Mouse (Mus musculus) heart, adult 18-20 months (tissue): Measurements from ENCODE around the gene Ptpa. TPM values are rescaled to one million over a fixed set of nuclear protein-coding genes. Genes with fewer than 3 reads are reported as not detected.
"Not testable (repeated sequence)": the region's sequence is repeated elsewhere in the genome, so short reads cannot be mapped to it uniquely, and the experiment has no call there.

ENCODE experiments used
- DNase-seq, 2 experiments: peaks; one replicate each; pipeline ENCODE4 v3.0.0; 2021 to 2022; ENCODE audit warnings: mixed read lengths in 1 of 2
- total RNA-seq, 2 experiments: library from RNA; stranded (reverse); gene quantifications; 2 replicates each; pipeline ENCODE4 v1.2.3; 2021

The Ptpa gene
- total RNA-seq, 2 experiments from 2014 or later, result 81.6 to 96.7 TPM

- peak in 1 of 2 experiments; percentile 80 for DNase-seq
These were observed 13.4 kb upstream of the Ptpa start for GRCm38 (mm10) chr2:30402351-30402826.

- DNase-seq, result no peak
These were observed 13.0 kb upstream of the Ptpa start for GRCm38 (mm10) chr2:30402843-30403242.

- DNase-seq, result no peak
These were observed 12.0 kb upstream of the Ptpa start for GRCm38 (mm10) chr2:30403870-30404269.

- peak in 1 of 2 experiments; percentile 54 for DNase-seq
These were observed 8.6 kb upstream of the Ptpa start for GRCm38 (mm10) chr2:30407221-30407620.

- DNase-seq, result no peak
These were observed 8.1 kb upstream of the Ptpa start for GRCm38 (mm10) chr2:30407778-30408177.

- DNase-seq, result no peak
These were observed 7.3 kb upstream of the Ptpa start for GRCm38 (mm10) chr2:30408452-30409100.

- DNase-seq, result peak; percentile 71 to 86
These were observed 6.2 kb upstream of the Ptpa start for GRCm38 (mm10) chr2:30409454-30410176.

GRCm38 (mm10) chr2:30413038-30413973 is 2.5 kb upstream of the Ptpa start:
- no peak for DNase-seq

GRCm38 (mm10) chr2:30414101-30414500 is 1.7 kb upstream of the Ptpa start:
- DNase-seq, result no peak

GRCm38 (mm10) chr2:30414681-30415080 is 1.2 kb upstream of the Ptpa start:
- DNase-seq, result peak in 1 of 2 experiments; percentile 25

GRCm38 (mm10) chr2:30415157-30415935 is 493 bp upstream of the Ptpa start, which contains the start of gene Crat:
TSS of gene Crat (minus strand) at chr2:30415813.
- DNase-seq, result peak; percentile 95 to 98

GRCm38 (mm10) chr2:30416649-30416965 is 768 bp downstream of the Ptpa start:
- DNase-seq, result no peak

GRCm38 (mm10) chr2:30417154-30417553 is 1.3 kb downstream of the Ptpa start:
- not testable (repeated sequence) for DNase-seq

- DNase-seq, result no peak
These were observed 1.8 kb downstream of the Ptpa start for GRCm38 (mm10) chr2:30417595-30418165.

GRCm38 (mm10) chr2:30418259-30418658 is 2.4 kb downstream of the Ptpa start:
- DNase-seq, result no peak

GRCm38 (mm10) chr2:30419112-30419511 is 3.3 kb downstream of the Ptpa start:
- no peak for DNase-seq

- no peak for DNase-seq
These were observed 5.6 kb downstream of the Ptpa start for GRCm38 (mm10) chr2:30421432-30421831.

GRCm38 (mm10) chr2:30429156-30429555 is 13.3 kb downstream of the Ptpa start:
- DNase-seq, result peak; percentile 79 to 85

GRCm38 (mm10) chr2:30435326-30436155 is 19.7 kb downstream of the Ptpa start:
- peak; percentile 76 to 85 for DNase-seq

GRCm38 (mm10) chr2:30436156-30436545 is 20.3 kb downstream of the Ptpa start:
- peak; percentile 74 to 78 for DNase-seq
